Mouse (Mus musculus) midbrain, embryonic 13.5 days (tissue): ENCODE results near the gene Lgals3. TPM values are rescaled to one million over a fixed set of nuclear protein-coding genes. Genes with fewer than 3 reads are reported as not detected.
"Not testable (repeated sequence)": the region's sequence is repeated elsewhere in the genome, so short reads cannot be mapped to it uniquely, and the experiment has no call there.

ENCODE experiments used
- ATAC-seq: fragments of 200-750 bp; cut with Nextera tagmentation; 2 replicates; pipeline ENCODE4 v1.8.0; 2017; ENCODE audit warnings: mild to moderate bottlenecking, moderate TSS enrichment, moderate library complexity
- H3K27ac ChIP-seq: fragments of 300-500 bp; sonication (generic); 2 replicates; pipeline ENCODE4 v1.5.1; 2015; ENCODE audit warnings: inconsistent platforms, mild to moderate bottlenecking, moderate library complexity
- H3K27me3 ChIP-seq: fragments of 300-500 bp; sonication (generic); 2 replicates; pipeline ENCODE4 v1.6.1; 2015; ENCODE audit warnings: mild to moderate bottlenecking, inconsistent platforms
- H3K36me3 ChIP-seq: fragments of 300-500 bp; sonication (generic); 2 replicates; pipeline ENCODE4 v1.6.1; 2015; ENCODE audit warnings: mild to moderate bottlenecking, inconsistent platforms
- H3K4me1 ChIP-seq: fragments of 300-500 bp; sonication (generic); replicated peaks from 2 replicates; pipeline ENCODE4 v1.6.1; 2015; ENCODE audit warnings: inconsistent platforms
- H3K4me2 ChIP-seq: fragments of 300-500 bp; sonication (generic); replicated peaks from 2 replicates; pipeline ENCODE4 v1.6.1; 2015; ENCODE audit warnings: moderate library complexity, mild to moderate bottlenecking, inconsistent platforms
- H3K4me3 ChIP-seq: fragments of 300-500 bp; sonication (generic); replicated peaks from 2 replicates; pipeline ENCODE4 v1.5.1; 2015; ENCODE audit warnings: mild to moderate bottlenecking, inconsistent platforms
- H3K9ac ChIP-seq: fragments of 300-500 bp; sonication (generic); replicated peaks from 2 replicates; pipeline ENCODE4 v1.6.1; 2015; ENCODE audit warnings: mild to moderate bottlenecking, inconsistent platforms
- H3K9me3 ChIP-seq: fragments of 300-500 bp; sonication (generic); 2 replicates; pipeline ENCODE4 v1.6.1; 2016; ENCODE audit warnings: mild to moderate bottlenecking, inconsistent platforms
- WGBS: fragments of 180-500 bp; shearing (Covaris S2); methylation state at CpG from one replicate; pipeline ENCODE4 v1.1.7; 2015; 5-methylcytosine and 5-hydroxymethylcytosine counted together
- polyA plus RNA-seq: library from polyadenylated mRNA; unstranded; fragments of >200 nt; fragmentation: Nextera tagmentation; extraction: Ambion mirVana; gene quantifications from 2 replicates; pipeline ENCODE4 v1.2.1, GENCODE M21; 2015

The Lgals3 gene
- 0.54 and 1.2 TPM in 2 replicates for polyA plus RNA-seq

GRCm38 (mm10) chr14:47367461-47367860, at the start of gene Lgals3:
TSS of gene Lgals3 (plus strand) at chr14:47367751.
- Histone ChIP-seq H3K4me3 (no peak within 1 kb of the TSS), H3K4me2 (peak within 1 kb of the TSS; percentile 28), H3K4me1 (peaks cover 17% of the 10 kb centered on the region), H3K9ac (no peak within 1 kb of the TSS), H3K27me3 (no peaks in the 10 kb centered on the region; the same call in 1 of the 2 replicates), H3K9me3 (no peaks in the 10 kb centered on the region), H3K27ac (0 out of 2 replicates have a peak within 1 kb of the TSS, but pooled peaks have one; percentile 40), H3K36me3 (no peaks in the 10 kb centered on the region)
- 25% methylated on average over 9 of the region's 9 CpGs for WGBS
- peak; percentile 96 for ATAC-seq

GRCm38 (mm10) chr14:47319362-47319761, 48.2 kb upstream of the Lgals3 start:
- Histone ChIP-seq H3K4me3 (no peak overlapping the region), H3K9me3 (no peaks in the 10 kb centered on the region), H3K4me1 (no peaks in the 10 kb centered on the region), H3K36me3 (peaks cover 45% of the 10 kb centered on the region), H3K9ac (no peak overlapping the region), H3K27me3 (no peaks in the 10 kb centered on the region), H3K4me2 (no peak overlapping the region), H3K27ac (no peak overlapping the region)
- 91% methylated on average over 5 of the region's 5 CpGs for WGBS
- no peak for ATAC-seq

- WGBS = 95% methylated on average over 7 of the region's 8 CpGs
- not testable (repeated sequence) for ATAC-seq, H3K4me2 ChIP-seq, H3K27ac ChIP-seq, H3K9ac ChIP-seq, H3K4me1 ChIP-seq, H3K4me3 ChIP-seq, H3K9me3 ChIP-seq, H3K27me3 ChIP-seq
- peaks cover 39% of the 10 kb centered on the region for H3K36me3 ChIP-seq
Measured at GRCm38 (mm10) chr14:47321581-47321980, 46.0 kb upstream of the Lgals3 start.

- ATAC-seq = no peak
- no peak overlapping the region for H3K27ac ChIP-seq
- no peak overlapping the region for H3K9ac ChIP-seq
- H3K4me2 ChIP-seq = no peak overlapping the region
- WGBS = 89% methylated on average over 9 of the region's 9 CpGs
- peaks cover 19% of the 10 kb centered on the region for H3K36me3 ChIP-seq
- no peaks in the 10 kb centered on the region for H3K9me3 ChIP-seq
- H3K4me3 ChIP-seq = no peak overlapping the region
- H3K4me1 ChIP-seq = no peaks in the 10 kb centered on the region
- H3K27me3 ChIP-seq = no peaks in the 10 kb centered on the region
Measured at GRCm38 (mm10) chr14:47325965-47326761, 41.4 kb upstream of the Lgals3 start.

GRCm38 (mm10) chr14:47327347-47327746, 40.2 kb upstream of the Lgals3 start:
- WGBS = 96% methylated on average over 5 of the region's 5 CpGs
- H3K4me3 ChIP-seq = no peak overlapping the region
- no peak for ATAC-seq
- peaks cover 16% of the 10 kb centered on the region; the same call in 1 of the 2 replicates for H3K36me3 ChIP-seq
- H3K9ac ChIP-seq = no peak overlapping the region
- no peak overlapping the region for H3K27ac ChIP-seq
- no peak overlapping the region for H3K4me2 ChIP-seq
- H3K27me3 ChIP-seq = no peaks in the 10 kb centered on the region
- H3K4me1 ChIP-seq = no peaks in the 10 kb centered on the region
- no peaks in the 10 kb centered on the region for H3K9me3 ChIP-seq

GRCm38 (mm10) chr14:47331920-47332319, 35.6 kb upstream of the Lgals3 start:
- no peaks in the 10 kb centered on the region for H3K27me3 ChIP-seq
- H3K9me3 ChIP-seq = no peaks in the 10 kb centered on the region
- H3K36me3 ChIP-seq = no peaks in the 10 kb centered on the region
- no peak for ATAC-seq
- H3K27ac ChIP-seq = no peak overlapping the region
- 67% methylated on average over 5 of the region's 5 CpGs for WGBS
- no peak overlapping the region for H3K9ac ChIP-seq
- H3K4me3 ChIP-seq = no peak overlapping the region
- H3K4me1 ChIP-seq = no peaks in the 10 kb centered on the region
- no peak overlapping the region for H3K4me2 ChIP-seq

- WGBS = 84% methylated on average over 4 of the region's 4 CpGs
- H3K4me2 ChIP-seq = no peak overlapping the region
- H3K4me1 ChIP-seq = no peaks in the 10 kb centered on the region
- no peaks in the 10 kb centered on the region for H3K9me3 ChIP-seq
- H3K9ac ChIP-seq = no peak overlapping the region
- ATAC-seq = no peak
- no peaks in the 10 kb centered on the region for H3K27me3 ChIP-seq
- H3K27ac ChIP-seq = no peak overlapping the region
- no peaks in the 10 kb centered on the region for H3K36me3 ChIP-seq
- H3K4me3 ChIP-seq = no peak overlapping the region
Measured at GRCm38 (mm10) chr14:47334819-47335218, 32.7 kb upstream of the Lgals3 start.

GRCm38 (mm10) chr14:47335300-47335699, 32.3 kb upstream of the Lgals3 start:
- H3K4me3 ChIP-seq = no peak overlapping the region
- ATAC-seq = no peak

GRCm38 (mm10) chr14:47340231-47340925, 27.2 kb upstream of the Lgals3 start:
- Histone ChIP-seq H3K4me1 (no peaks in the 10 kb centered on the region), H3K9me3 (no peaks in the 10 kb centered on the region), H3K9ac (no peak overlapping the region), H3K36me3 (no peaks in the 10 kb centered on the region), H3K4me2 (no peak overlapping the region), H3K27ac (no peak overlapping the region), H3K4me3 (no peak overlapping the region), H3K27me3 (no peaks in the 10 kb centered on the region)
- no peak for ATAC-seq
- WGBS = 89% methylated on average over 10 of the region's 10 CpGs

More at GRCm38 (mm10) chr14:47335300-47335699, 32.3 kb upstream of the Lgals3 start:
- Histone ChIP-seq H3K9ac (no peak overlapping the region), H3K36me3 (no peaks in the 10 kb centered on the region), H3K27me3 (no peaks in the 10 kb centered on the region), H3K9me3 (no peaks in the 10 kb centered on the region), H3K4me1 (no peaks in the 10 kb centered on the region), H3K4me2 (no peak overlapping the region), H3K27ac (no peak overlapping the region)
- 79% methylated on average over 3 of the region's 3 CpGs for WGBS

GRCm38 (mm10) chr14:47341811-47342291, 25.7 kb upstream of the Lgals3 start:
- no peaks in the 10 kb centered on the region for H3K9me3 ChIP-seq
- no peaks in the 10 kb centered on the region for H3K4me1 ChIP-seq
- no peak overlapping the region for H3K4me2 ChIP-seq
- no peak overlapping the region for H3K27ac ChIP-seq
- H3K27me3 ChIP-seq = no peaks in the 10 kb centered on the region
- 42% methylated on average over 4 of the region's 4 CpGs for WGBS
- no peak overlapping the region for H3K9ac ChIP-seq
- no peaks in the 10 kb centered on the region for H3K36me3 ChIP-seq
- ATAC-seq = 0 out of 2 replicates have a peak, but pooled peaks have one; percentile 62
- no peak overlapping the region for H3K4me3 ChIP-seq

- Histone ChIP-seq H3K4me3 (no peak overlapping the region), H3K9ac (no peak overlapping the region), H3K27me3 (no peaks in the 10 kb centered on the region), H3K4me1 (no peaks in the 10 kb centered on the region), H3K36me3 (no peaks in the 10 kb centered on the region), H3K4me2 (no peak overlapping the region), H3K9me3 (no peaks in the 10 kb centered on the region), H3K27ac (no peak overlapping the region)
- no peak for ATAC-seq
- 88% methylated on average over 1 of the region's 1 CpGs for WGBS
Measured at GRCm38 (mm10) chr14:47346715-47347114, 20.8 kb upstream of the Lgals3 start.

- Histone ChIP-seq H3K9ac (no peak overlapping the region), H3K9me3 (no peaks in the 10 kb centered on the region), H3K27ac (no peak overlapping the region), H3K27me3 (no peaks in the 10 kb centered on the region), H3K36me3 (no peaks in the 10 kb centered on the region), H3K4me1 (no peaks in the 10 kb centered on the region), H3K4me2 (no peak overlapping the region), H3K4me3 (no peak overlapping the region)
- 82% methylated on average over 2 of the region's 2 CpGs for WGBS
- no peak for ATAC-seq
Measured at GRCm38 (mm10) chr14:47350974-47351373, 16.6 kb upstream of the Lgals3 start.
